Mouse (Mus musculus): ENCODE measurements around the gene Cbx3.

Cbx3 gene

GRCm38 (mm10) chr6:51470311-51471178, at the start of gene Cbx3:
Cbx3 (plus strand) TSS chr6:51470360.
- DNase-seq: peak; percentile 88 to 93

- DNase-seq: no peak
Measured at GRCm38 (mm10) chr6:51423466-51424122, 46.6 kb upstream of the Cbx3 start.

GRCm38 (mm10) chr6:51424537-51424936, 45.6 kb upstream of the Cbx3 start:
- no peak for DNase-seq

GRCm38 (mm10) chr6:51432535-51433397, 37.4 kb upstream of the Cbx3 start, which contains the start of gene Nfe2l3:
Nfe2l3 (plus strand) TSS chr6:51432670.
- DNase-seq: peak; percentile 80

- DNase-seq: no peak
Measured at GRCm38 (mm10) chr6:51434270-51434669, 35.9 kb upstream of the Cbx3 start.

GRCm38 (mm10) chr6:51437665-51438064, 32.5 kb upstream of the Cbx3 start:
- DNase-seq: no peak

- no peak for DNase-seq
Measured at GRCm38 (mm10) chr6:51438826-51439330, 31.3 kb upstream of the Cbx3 start.

GRCm38 (mm10) chr6:51442191-51442835, 27.8 kb upstream of the Cbx3 start:
- DNase-seq: peak; percentile 46 to 67

- DNase-seq: no peak
Measured at GRCm38 (mm10) chr6:51452927-51453503, 17.1 kb upstream of the Cbx3 start.

- DNase-seq: no peak
Measured at GRCm38 (mm10) chr6:51454949-51455348, 15.2 kb upstream of the Cbx3 start.

- DNase-seq: no peak
Measured at GRCm38 (mm10) chr6:51456198-51456597, 14.0 kb upstream of the Cbx3 start.

- DNase-seq: no peak
Measured at GRCm38 (mm10) chr6:51457283-51457682, 12.9 kb upstream of the Cbx3 start.

- DNase-seq: no peak
Measured at GRCm38 (mm10) chr6:51457770-51458387, 12.3 kb upstream of the Cbx3 start.

- no peak for DNase-seq
Measured at GRCm38 (mm10) chr6:51458925-51459312, 11.2 kb upstream of the Cbx3 start.

- DNase-seq: no peak
Measured at GRCm38 (mm10) chr6:51459313-51460020, 10.7 kb upstream of the Cbx3 start.

- no peak for DNase-seq
Measured at GRCm38 (mm10) chr6:51460021-51460360, 10.2 kb upstream of the Cbx3 start.

- no peak for DNase-seq
Measured at GRCm38 (mm10) chr6:51460363-51460762, 9.8 kb upstream of the Cbx3 start.

GRCm38 (mm10) chr6:51467649-51468048, 2.5 kb upstream of the Cbx3 start:
- DNase-seq: no peak

- peak; percentile 79 to 81 for DNase-seq
Measured at GRCm38 (mm10) chr6:51468891-51469561, 1.1 kb upstream of the Cbx3 start.

GRCm38 (mm10) chr6:51469715-51470310, 347 bp upstream of the Cbx3 start, which contains the start of gene Hnrnpa2b1:
Hnrnpa2b1 (minus strand) TSS chr6:51469894.
- peak; percentile 98 to 100 for DNase-seq

Data from thymus, postnatal 36 days (tissue).